Mouse (Mus musculus): Measurements from ENCODE around the gene Ccdc125. TPM values are rescaled to one million over a fixed set of nuclear protein-coding genes. Genes with fewer than 3 reads are reported as not detected.

Gene Ccdc125
- polyA plus RNA-seq, 1 experiment from 2014 or later: 4.1 TPM

DNA sequence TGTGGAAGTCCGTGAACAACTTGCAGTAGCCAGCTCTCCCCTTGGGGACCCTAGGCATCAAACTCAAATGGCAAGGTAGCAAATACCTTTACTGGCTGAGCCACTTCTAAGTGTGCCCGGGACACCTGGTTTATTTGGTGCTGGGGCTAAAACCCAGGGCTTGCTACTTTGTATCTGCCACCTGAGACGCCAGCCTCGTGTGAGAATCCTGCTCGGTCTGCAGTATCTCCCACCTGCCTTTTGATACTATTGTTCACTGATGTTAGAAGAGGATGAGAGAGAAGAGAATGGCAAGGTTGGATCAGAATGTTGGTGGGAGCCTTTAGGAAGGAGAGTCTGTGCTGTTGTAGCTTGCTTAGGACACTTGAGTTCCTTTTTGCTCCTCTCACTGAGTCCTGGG is 11.4 kb upstream of the Ccdc125 start:
- Histone ChIP-seq H3K4me2 (ENCODE audit: low read depth, low read length) (no peak overlapping the region), H3K27me3 (ENCODE audit: control insufficient read depth, insufficient read depth, low read length) (no peaks in the 10 kb centered on the region), H3K4me3 (ENCODE audit: low read length) (no peak overlapping the region), H3K9me3 (replicated peaks; ENCODE audit: control insufficient read depth, low read length) (no peaks in the 10 kb centered on the region), H3K9ac (ENCODE audit: low read length) (no peak overlapping the region), H3K4me1 (ENCODE audit: control insufficient read depth, insufficient read depth, low read length) (no peaks in the 10 kb centered on the region), H3K27ac (ENCODE audit: low read length) (no peak overlapping the region), H3K36me3 (ENCODE audit: control insufficient read depth, insufficient read depth) (peaks cover 2% of the 10 kb centered on the region; the same call in 1 of the 2 replicates)
- ATAC-seq (replicated peaks; ENCODE audit: extremely low read depth, insufficient read depth, low FRiP score): no peak
- WGBS: 92% methylated on average over 5 of the region's 5 CpGs

DNA sequence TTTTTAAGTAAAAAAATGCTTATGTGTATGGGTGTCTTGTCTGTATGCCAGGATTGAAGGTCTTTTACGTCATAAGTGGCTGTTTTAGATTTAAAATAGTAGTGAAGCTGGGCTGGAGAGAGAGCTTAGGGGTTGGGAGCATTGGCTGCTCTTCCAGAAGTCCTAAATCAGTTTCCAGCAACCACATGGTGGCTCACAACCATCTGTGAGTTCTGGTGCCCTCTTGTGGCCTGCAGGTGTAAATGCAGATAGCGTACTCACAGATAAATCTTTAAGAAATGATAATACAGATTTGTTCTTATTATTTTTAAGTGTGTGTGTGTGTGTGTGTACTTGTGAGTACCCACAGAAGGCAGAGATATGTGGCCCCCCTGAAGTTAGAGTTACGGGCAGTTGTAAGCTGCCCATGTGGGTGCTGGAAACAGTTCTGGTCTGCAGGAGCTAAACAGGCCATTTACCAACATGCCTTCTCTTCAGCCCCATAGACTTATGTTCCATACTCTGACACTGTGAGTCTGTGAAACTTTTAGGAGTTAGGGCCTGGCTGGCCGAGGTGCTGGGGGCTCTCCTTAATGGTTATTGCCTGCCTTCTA is 9.6 kb upstream of the Ccdc125 start:
- no peak for ATAC-seq (replicated peaks; ENCODE audit: extremely low read depth, insufficient read depth, low FRiP score)
- Histone ChIP-seq H3K9me3 (replicated peaks; ENCODE audit: control insufficient read depth, low read length) (no peaks in the 10 kb centered on the region), H3K9ac (ENCODE audit: low read length) (no peak overlapping the region), H3K4me3 (ENCODE audit: low read length) (no peak overlapping the region), H3K27ac (ENCODE audit: low read length) (no peak overlapping the region), H3K36me3 (ENCODE audit: control insufficient read depth, insufficient read depth) (peaks cover 4% of the 10 kb centered on the region; the same call in 1 of the 2 replicates), H3K27me3 (ENCODE audit: control insufficient read depth, insufficient read depth, low read length) (no peaks in the 10 kb centered on the region), H3K4me1 (ENCODE audit: control insufficient read depth, insufficient read depth, low read length) (no peaks in the 10 kb centered on the region), H3K4me2 (ENCODE audit: low read depth, low read length) (no peak overlapping the region)
- 41% methylated on average over 4 of the region's 4 CpGs for WGBS

DNA sequence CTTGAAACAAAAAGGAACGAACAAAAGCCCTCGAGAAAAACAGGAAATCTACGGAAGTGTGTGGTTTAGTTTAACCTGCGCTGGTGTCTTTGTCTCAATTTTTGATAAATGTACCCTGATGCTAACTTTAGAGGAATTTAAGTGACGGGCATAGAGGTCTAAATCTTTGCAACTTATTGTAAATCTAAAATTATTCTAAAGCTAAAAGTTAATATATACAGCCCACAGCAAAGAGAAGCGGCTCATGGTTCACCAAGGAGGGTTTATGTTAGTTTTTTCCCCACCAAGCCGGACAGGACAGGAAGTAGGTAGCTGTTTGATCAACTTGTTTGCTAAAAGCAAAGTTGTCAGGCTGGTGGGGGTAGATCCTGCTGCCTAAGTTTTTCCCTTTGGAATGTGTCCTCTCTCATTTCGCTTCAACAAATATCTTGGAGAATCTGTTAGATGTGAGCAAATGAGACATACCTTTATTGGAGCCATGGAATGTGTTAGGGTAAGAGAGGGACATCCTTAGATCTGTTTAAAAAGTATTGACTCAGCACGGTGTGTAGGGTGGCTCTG is 744 bp downstream of the Ccdc125 start:
- Histone ChIP-seq H3K27ac (ENCODE audit: low read length) (no peak overlapping the region), H3K9me3 (replicated peaks; ENCODE audit: control insufficient read depth, low read length) (peaks cover 3% of the 10 kb centered on the region; the same call in 1 of the 2 replicates), H3K9ac (ENCODE audit: low read length) (peak overlapping the region; percentile 65), H3K4me1 (ENCODE audit: control insufficient read depth, insufficient read depth, low read length) (peaks cover 3% of the 10 kb centered on the region; the same call in 1 of the 2 replicates), H3K4me3 (ENCODE audit: low read length) (peak overlapping the region; percentile 57), H3K4me2 (ENCODE audit: low read depth, low read length) (peak overlapping the region; percentile 62), H3K36me3 (ENCODE audit: control insufficient read depth, insufficient read depth) (peaks cover 8% of the 10 kb centered on the region; the same call in 1 of the 2 replicates), H3K27me3 (ENCODE audit: control insufficient read depth, insufficient read depth, low read length) (no peaks in the 10 kb centered on the region)
- no peak for ATAC-seq (replicated peaks; ENCODE audit: extremely low read depth, insufficient read depth, low FRiP score)
- 48% methylated on average over 9 of the region's 9 CpGs for WGBS

DNA sequence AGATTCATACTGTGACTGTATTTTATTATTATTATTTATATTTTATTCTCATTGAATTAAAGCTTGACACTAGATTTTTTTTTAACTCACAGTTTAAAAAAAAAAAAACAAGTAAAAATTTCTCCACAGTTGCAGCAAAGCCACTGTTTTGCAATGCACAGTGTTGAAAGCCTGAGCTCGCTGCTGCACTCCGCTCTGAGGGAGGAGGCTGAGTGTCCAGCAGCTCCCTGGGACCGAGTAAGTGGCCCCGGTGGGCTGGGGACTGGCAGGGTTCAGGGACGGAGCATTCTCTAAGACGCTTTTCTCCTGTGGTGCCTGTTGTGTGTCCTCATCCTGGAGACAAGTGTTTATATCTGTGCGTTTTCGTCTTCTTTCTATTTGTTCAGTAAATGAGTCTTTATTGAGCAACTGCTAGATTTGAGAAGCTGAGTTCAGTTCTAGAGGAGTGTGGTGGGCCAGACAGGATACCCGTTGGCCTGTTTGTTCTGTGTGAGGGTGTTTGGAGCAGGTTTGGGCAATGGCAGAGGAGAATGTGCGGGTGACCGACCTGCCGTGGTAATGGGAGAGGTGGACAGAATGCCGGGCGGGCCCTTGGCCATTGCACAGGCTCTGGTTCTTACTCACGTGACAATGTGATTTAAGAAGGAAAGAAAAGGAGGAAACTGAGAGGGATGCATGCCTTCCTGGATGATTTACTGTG is 6.6 kb downstream of the Ccdc125 start:
- H3K9me3 ChIP-seq (replicated peaks; ENCODE audit: control insufficient read depth, low read length): peaks cover 3% of the 10 kb centered on the region; the same call in 1 of the 2 replicates
- H3K4me2 ChIP-seq (ENCODE audit: low read depth, low read length): no peak overlapping the region
- H3K4me1 ChIP-seq (ENCODE audit: control insufficient read depth, insufficient read depth, low read length): no peaks in the 10 kb centered on the region
- H3K4me3 ChIP-seq (ENCODE audit: low read length): no peak overlapping the region
- no peaks in the 10 kb centered on the region for H3K27me3 ChIP-seq (ENCODE audit: control insufficient read depth, insufficient read depth, low read length)
- H3K27ac ChIP-seq (ENCODE audit: low read length): no peak overlapping the region
- 79% methylated on average over 15 of the region's 15 CpGs for WGBS
- no peak overlapping the region for H3K9ac ChIP-seq (ENCODE audit: low read length)
- no peaks in the 10 kb centered on the region for H3K36me3 ChIP-seq (ENCODE audit: control insufficient read depth, insufficient read depth)
- ATAC-seq (replicated peaks; ENCODE audit: extremely low read depth, insufficient read depth, low FRiP score): no peak

DNA sequence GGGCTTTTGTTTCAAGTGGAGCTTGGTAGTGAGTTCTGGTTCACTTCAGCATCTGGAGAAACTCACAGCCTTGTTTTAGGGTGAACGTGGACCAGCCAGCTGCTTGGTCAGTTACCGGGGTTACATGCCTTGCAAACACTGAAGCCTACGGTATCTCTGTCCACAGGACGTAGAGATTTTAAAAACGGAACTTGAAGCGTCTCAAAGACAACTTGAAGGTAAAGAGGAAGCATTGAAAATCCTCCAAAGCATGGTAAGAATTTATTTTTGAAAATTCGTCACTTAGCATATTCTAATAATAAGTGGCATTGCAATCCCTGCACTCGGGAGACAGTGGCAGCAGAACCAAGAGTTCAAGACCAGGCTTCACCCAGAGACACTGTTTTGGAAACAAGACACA is 12.1 kb downstream of the Ccdc125 start:
- no peaks in the 10 kb centered on the region for H3K4me1 ChIP-seq (ENCODE audit: control insufficient read depth, insufficient read depth, low read length)
- no peak overlapping the region for H3K4me2 ChIP-seq (ENCODE audit: low read depth, low read length)
- no peaks in the 10 kb centered on the region for H3K27me3 ChIP-seq (ENCODE audit: control insufficient read depth, insufficient read depth, low read length)
- no peak for ATAC-seq (replicated peaks; ENCODE audit: extremely low read depth, insufficient read depth, low FRiP score)
- peaks cover 2% of the 10 kb centered on the region; the same call in 1 of the 2 replicates for H3K36me3 ChIP-seq (ENCODE audit: control insufficient read depth, insufficient read depth)
- H3K9me3 ChIP-seq (replicated peaks; ENCODE audit: control insufficient read depth, low read length): no peaks in the 10 kb centered on the region
- no peak overlapping the region for H3K9ac ChIP-seq (ENCODE audit: low read length)
- H3K27ac ChIP-seq (ENCODE audit: low read length): no peak overlapping the region
- H3K4me3 ChIP-seq (ENCODE audit: low read length): no peak overlapping the region
- WGBS: 82% methylated on average over 8 of the region's 8 CpGs

DNA sequence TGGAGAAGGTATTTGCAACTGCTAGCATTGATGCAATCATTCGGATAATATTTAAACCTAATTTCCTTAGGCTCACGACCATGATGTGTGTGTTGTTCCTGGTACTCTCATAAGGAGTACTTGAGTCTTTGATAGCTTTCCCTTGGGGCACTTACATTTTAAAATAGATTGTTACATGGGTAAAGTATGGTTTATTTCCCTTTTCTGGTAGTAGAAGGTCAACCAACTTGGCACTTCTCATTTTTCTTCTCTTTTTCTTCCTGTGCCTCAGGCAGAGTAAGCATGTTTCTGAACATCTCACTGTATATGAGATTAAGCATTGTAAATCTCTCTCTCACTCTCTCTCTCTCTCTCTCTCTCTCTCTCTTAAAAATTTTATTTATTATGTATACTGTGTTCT is 13.3 kb downstream of the Ccdc125 start:
- Histone ChIP-seq H3K4me1 (ENCODE audit: control insufficient read depth, insufficient read depth, low read length) (no peaks in the 10 kb centered on the region), H3K27ac (ENCODE audit: low read length) (no peak overlapping the region), H3K4me2 (ENCODE audit: low read depth, low read length) (no peak overlapping the region), H3K9me3 (replicated peaks; ENCODE audit: control insufficient read depth, low read length) (no peaks in the 10 kb centered on the region), H3K4me3 (ENCODE audit: low read length) (no peak overlapping the region), H3K9ac (ENCODE audit: low read length) (no peak overlapping the region), H3K27me3 (ENCODE audit: control insufficient read depth, insufficient read depth, low read length) (no peaks in the 10 kb centered on the region), H3K36me3 (ENCODE audit: control insufficient read depth, insufficient read depth) (peaks cover 2% of the 10 kb centered on the region; the same call in 1 of the 2 replicates)
- 78% methylated on average over 2 of the region's 2 CpGs for WGBS
- ATAC-seq (replicated peaks; ENCODE audit: extremely low read depth, insufficient read depth, low FRiP score): no peak

DNA sequence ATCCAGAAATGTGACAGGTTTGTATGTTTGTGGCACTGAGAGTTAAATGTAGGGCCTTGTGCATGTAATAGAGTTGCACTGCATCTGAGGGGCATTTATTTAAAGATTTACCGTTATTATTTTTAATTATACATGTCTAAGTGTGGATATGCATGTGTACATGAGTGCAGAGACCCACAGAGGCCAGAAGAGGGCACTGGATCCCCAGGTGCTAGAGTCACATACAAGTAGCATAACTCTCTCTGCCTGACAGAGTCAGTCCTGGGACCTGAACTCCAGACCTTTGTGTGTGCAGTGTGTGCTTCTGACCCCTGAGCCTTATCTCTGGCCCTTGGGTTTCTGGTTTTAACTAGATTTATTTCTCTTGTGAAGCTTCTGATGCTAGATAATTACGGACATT is 14.8 kb downstream of the Ccdc125 start:
- peaks cover 2% of the 10 kb centered on the region; the same call in 1 of the 2 replicates for H3K36me3 ChIP-seq (ENCODE audit: control insufficient read depth, insufficient read depth)
- no peak overlapping the region for H3K27ac ChIP-seq (ENCODE audit: low read length)
- no peaks in the 10 kb centered on the region for H3K4me1 ChIP-seq (ENCODE audit: control insufficient read depth, insufficient read depth, low read length)
- no peaks in the 10 kb centered on the region for H3K9me3 ChIP-seq (replicated peaks; ENCODE audit: control insufficient read depth, low read length)
- no peak for ATAC-seq (replicated peaks; ENCODE audit: extremely low read depth, insufficient read depth, low FRiP score)
- no peaks in the 10 kb centered on the region for H3K27me3 ChIP-seq (ENCODE audit: control insufficient read depth, insufficient read depth, low read length)
- no peak overlapping the region for H3K9ac ChIP-seq (ENCODE audit: low read length)
- WGBS: 71% methylated on average over 2 of the region's 2 CpGs
- no peak overlapping the region for H3K4me3 ChIP-seq (ENCODE audit: low read length)
- H3K4me2 ChIP-seq (ENCODE audit: low read depth, low read length): no peak overlapping the region

DNA sequence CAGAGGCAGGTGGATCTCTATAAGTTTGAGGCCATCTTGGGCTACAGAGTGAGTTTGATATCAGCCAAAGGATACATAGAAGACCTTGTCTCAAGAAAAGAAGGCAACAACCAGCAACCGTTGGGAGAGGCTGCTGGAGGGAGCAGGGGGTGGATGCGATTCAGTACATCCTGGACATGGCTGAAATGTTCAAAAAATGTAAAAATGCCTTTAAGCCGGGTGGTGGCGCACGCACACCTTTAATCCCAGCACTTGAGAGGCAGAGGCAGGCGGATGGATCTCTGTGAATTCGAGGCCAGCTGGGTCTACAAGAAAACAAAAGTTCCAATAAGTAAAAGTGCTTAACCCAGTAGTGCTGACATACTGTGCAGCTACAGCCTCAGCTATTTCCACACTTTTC is 18.0 kb downstream of the Ccdc125 start:
- Histone ChIP-seq H3K4me3 (ENCODE audit: low read length) (no peak overlapping the region), H3K9ac (ENCODE audit: low read length) (no peak overlapping the region), H3K27ac (ENCODE audit: low read length) (no peak overlapping the region), H3K9me3 (replicated peaks; ENCODE audit: control insufficient read depth, low read length) (no peaks in the 10 kb centered on the region), H3K27me3 (ENCODE audit: control insufficient read depth, insufficient read depth, low read length) (no peaks in the 10 kb centered on the region), H3K4me1 (ENCODE audit: control insufficient read depth, insufficient read depth, low read length) (no peaks in the 10 kb centered on the region), H3K36me3 (ENCODE audit: control insufficient read depth, insufficient read depth) (no peaks in the 10 kb centered on the region), H3K4me2 (ENCODE audit: low read depth, low read length) (no peak overlapping the region)
- WGBS: 55% methylated on average over 7 of the region's 7 CpGs
- no peak for ATAC-seq (replicated peaks; ENCODE audit: extremely low read depth, insufficient read depth, low FRiP score)

DNA sequence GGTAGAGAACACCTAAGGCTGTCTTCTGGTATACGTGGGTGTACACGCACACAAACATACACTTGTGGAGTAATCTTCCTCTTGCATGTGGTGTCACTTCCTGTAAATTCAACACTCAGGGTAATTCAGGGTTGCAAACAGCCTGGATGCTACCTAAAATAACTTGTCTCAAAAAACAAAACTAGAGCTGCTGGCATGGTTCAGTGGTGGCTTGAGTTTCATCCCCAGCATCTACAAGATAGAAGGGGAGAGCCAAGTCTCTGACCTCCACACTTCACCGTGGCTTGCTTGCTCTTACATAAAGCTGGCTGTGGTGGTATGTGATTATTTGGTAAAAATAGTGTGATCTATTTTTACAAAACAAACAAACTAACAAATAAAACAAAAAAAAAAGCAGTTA is 28.0 kb downstream of the Ccdc125 start:
- Histone ChIP-seq H3K4me3 (ENCODE audit: low read length) (no peak overlapping the region), H3K4me2 (ENCODE audit: low read depth, low read length) (no peak overlapping the region), H3K4me1 (ENCODE audit: control insufficient read depth, insufficient read depth, low read length) (no peaks in the 10 kb centered on the region), H3K9me3 (replicated peaks; ENCODE audit: control insufficient read depth, low read length) (no peaks in the 10 kb centered on the region), H3K36me3 (ENCODE audit: control insufficient read depth, insufficient read depth) (peaks cover 31% of the 10 kb centered on the region), H3K9ac (ENCODE audit: low read length) (no peak overlapping the region), H3K27ac (ENCODE audit: low read length) (no peak overlapping the region), H3K27me3 (ENCODE audit: control insufficient read depth, insufficient read depth, low read length) (no peaks in the 10 kb centered on the region)
- no peak for ATAC-seq (replicated peaks; ENCODE audit: extremely low read depth, insufficient read depth, low FRiP score)
- 89% methylated on average over 3 of the region's 3 CpGs for WGBS
